Mouse (Mus musculus) left cerebral cortex, adult 18-20 months (tissue): ENCODE results near the gene Adamts4. TPM values are rescaled to one million over a fixed set of nuclear protein-coding genes. Genes with fewer than 3 reads are reported as not detected.

ENCODE experiments used
- DNase-seq, 2 experiments: peaks; one replicate each; pipeline ENCODE4 v3.0.0; 2021 to 2022; ENCODE audit warnings: low spot score in 2 of 2, mixed read lengths in 1 of 2
- total RNA-seq, 2 experiments: library from RNA; stranded (reverse); gene quantifications; 2 replicates each; pipeline ENCODE4 v1.2.3; 2021

The Adamts4 gene
- total RNA-seq, 2 experiments from 2014 or later, result 5.9 to 8.9 TPM

DNA sequence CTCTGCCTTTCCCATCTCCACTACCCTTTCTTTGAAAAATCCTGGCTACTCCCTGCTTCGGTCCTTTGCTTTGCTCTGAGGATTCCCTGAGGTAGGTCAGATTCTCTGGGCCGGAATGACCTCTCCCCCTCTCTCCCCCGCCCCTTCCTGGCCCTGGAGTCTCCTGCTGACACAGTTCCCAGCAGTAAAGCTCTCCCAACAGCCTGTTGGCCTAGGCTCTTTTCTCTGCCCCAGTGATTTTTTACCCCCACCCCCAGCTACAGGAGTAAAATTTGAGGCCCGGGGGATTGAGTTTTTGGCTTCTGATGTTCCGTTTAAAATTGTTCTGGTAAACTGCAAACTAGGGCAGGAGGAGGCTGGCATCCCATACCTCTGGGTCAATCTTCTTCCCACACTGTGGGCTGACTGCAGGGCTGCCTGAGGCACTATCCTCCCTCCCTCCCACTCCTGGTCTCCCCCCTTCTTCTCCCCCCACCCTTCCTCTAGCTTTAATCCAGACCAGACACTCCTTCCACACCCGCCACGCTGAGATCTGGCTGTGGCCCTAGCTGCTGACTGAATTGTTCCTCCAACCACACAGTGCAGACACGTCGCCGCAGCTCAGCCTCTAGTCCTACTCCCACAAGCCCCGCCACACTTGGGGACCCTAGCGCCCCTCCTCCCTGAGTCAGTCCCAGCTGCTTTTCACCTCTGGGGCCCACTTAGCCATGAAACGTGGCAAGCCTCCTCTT, 1.5 kb downstream of the Adamts4 start:
- DNase-seq, result no peak

- no peak for DNase-seq
Observed at GRCm38 (mm10) chr1:171252415-171252814, 2.2 kb downstream of the Adamts4 start.

- DNase-seq, result no peak
Observed at GRCm38 (mm10) chr1:171256095-171256818, 6.0 kb downstream of the Adamts4 start.

GRCm38 (mm10) chr1:171256937-171257548, 6.8 kb downstream of the Adamts4 start:
- DNase-seq, result peak; percentile 54 to 67

DNA sequence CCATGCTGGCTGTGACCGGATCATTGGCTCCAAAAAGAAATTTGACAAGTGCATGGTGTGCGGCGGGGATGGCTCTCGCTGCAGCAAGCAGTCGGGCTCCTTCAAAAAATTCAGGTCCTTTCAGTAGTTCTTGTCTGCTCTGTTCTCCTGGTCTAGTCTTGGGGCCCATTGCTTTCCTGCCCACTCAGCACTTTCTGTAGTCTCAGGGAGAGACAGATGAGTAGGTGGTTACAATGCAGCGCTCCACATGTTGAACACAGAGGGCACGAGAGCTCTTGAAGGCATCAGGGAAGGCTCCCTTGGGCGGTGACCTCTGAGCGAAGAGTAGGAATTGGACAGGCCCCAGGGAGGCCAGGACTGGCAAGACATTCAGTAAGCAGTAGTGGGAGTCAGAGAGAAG, 7.6 kb downstream of the Adamts4 start:
- DNase-seq, result no peak

- no peak for DNase-seq
Observed at GRCm38 (mm10) chr1:171258921-171259320, 8.7 kb downstream of the Adamts4 start.

DNA sequence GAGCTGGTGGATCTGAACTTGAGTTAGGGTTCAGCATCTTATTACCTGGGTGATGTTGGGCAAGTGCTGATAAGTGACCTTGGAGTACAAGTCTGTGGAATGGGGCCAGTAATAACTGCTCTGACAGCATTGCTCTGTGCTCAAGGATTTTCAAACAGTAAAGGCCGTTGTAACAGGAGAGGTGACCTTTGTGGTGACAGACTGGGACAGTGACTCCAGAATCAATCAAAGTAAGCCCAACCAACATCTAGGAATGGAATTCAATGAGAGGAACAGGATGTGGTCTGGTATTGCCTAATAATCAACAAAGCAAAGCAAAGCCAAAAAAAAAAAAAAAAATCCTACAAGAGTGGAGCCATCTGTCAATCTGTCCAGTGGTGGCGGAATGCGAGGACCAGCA, 10.1 kb downstream of the Adamts4 start:
- no peak for DNase-seq

DNA sequence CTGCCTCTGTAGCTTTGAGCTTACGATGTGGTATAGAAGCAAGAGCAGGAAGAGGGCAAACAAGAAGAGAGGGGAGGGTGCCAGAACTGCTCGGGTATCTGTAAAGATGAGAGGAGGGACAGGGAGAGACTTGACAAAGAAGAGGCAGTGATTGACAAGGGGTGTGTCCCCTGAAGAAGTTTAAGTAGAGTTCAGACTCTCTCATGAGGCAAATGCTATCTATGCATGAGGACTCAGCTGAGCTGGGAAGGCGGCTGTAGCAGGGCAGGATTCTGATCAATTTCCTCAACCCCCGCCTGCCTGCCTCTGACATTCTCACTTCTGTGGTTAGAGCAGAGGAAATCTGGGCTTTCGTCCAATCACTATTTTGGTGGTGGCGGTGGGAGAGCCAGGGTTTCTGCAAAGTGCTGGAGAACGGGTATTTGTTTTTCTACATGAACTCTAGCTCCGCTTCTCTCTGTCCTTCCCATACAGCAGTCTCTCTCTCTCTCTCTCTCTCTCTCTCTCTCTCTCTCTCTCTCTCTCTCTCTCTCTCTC, 12.4 kb downstream of the Adamts4 start:
- DNase-seq, result peak; percentile 74 to 86

GRCm38 (mm10) chr1:171263185-171263611, 13.0 kb downstream of the Adamts4 start:
- no peak for DNase-seq

DNA sequence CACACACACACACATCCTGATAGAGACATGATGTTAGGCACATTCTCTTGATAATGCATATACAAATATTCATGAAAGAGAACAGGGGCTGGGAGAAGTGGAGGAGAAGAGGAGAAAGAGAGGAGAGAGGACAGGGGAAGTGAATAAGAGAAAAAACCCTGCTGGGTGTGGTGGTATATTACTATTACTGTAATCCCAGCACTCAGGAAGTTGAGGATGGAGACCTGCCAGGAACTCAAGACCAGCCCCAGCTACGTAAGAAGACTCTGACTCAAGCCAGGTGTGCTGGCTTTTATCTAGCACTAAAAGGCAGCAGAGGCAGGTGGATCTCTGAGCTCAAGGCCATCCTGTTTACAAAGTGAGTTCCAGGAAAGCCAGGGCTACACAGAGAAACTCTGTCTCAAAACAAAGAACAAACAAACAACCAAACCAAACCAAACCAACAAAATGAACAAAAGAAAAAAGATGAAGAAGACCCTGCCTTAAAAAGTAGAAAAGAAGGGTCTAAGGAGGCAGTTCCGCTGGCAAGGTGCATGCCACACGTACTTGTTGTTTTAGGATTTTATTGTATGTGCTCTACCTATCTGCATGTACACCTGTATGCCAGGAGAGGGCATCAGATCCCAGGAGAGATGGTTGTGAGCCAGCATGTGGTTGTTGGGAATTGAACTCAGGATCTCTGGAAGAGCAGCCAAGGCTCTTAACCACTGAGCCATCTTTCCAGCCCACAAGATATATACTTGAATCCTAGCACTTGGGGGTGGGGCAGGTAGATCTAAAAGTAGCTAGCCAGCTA, 13.6 kb downstream of the Adamts4 start:
- no peak for DNase-seq

- no peak for DNase-seq
Observed at GRCm38 (mm10) chr1:171265971-171266744, 15.9 kb downstream of the Adamts4 start.

GRCm38 (mm10) chr1:171268341-171268740, 18.1 kb downstream of the Adamts4 start:
- DNase-seq, result no peak

DNA sequence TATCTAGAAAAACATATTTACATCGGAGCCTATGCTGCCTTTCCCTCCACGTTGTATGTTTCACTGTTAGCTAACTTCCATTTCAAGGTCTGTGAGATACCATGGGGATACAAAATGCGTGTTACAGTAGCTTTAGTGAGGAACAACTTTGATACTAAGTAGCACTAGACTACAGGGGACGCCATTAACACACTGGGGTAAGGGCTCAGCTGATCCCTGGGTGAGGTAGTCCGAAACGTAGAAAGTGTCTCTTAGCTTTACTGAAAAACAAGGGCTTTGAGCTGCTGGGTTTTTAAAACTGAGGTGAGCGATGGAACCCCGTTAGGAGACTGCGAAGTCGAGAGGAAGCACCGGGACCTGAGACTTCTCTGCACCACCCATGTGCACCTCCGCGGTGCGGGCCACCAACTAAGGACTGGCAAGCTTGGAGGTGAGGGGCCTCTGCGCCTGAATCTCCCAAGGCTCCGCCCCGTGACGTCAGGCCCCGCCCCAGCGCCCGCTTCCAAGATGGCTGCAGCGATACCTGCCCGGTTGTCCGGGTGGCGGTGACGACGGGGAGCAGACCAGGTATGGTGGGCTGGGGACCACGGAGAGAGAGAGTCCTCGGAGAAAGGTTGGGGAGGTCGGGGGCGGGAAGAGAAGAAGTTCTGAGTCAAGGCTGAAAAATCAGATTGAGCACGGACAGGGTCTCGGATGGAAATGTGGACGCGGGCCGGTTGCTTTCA, 19.8 kb downstream of the Adamts4 start, which contains the start of gene B4galt3:
B4galt3 (plus strand) TSS at position 481 of the 725 bp plus-strand sequence.
- peak; percentile 96 to 98 for DNase-seq

GRCm38 (mm10) chr1:171270573-171270900, 20.3 kb downstream of the Adamts4 start:
- no peak for DNase-seq

DNA sequence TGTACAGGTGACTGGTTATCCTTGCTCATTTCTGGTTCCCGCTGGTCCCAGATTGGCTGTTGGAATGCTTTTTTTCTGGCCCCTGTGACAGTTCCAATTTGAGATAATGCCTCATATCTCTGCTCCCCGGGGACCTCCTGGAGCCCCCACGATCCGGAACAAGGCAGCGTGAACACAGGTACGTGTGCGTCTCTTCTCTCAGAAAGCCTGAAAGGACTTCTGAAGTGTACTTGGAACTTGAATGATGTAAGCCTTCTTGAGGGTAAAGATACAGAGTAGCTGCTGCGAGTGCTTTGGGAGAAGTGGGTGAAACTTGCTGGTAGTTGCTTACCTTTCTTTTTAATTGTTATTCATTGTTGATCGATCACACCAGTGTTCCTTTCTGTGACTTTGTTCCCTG, 21.0 kb downstream of the Adamts4 start:
- DNase-seq, result no peak

DNA sequence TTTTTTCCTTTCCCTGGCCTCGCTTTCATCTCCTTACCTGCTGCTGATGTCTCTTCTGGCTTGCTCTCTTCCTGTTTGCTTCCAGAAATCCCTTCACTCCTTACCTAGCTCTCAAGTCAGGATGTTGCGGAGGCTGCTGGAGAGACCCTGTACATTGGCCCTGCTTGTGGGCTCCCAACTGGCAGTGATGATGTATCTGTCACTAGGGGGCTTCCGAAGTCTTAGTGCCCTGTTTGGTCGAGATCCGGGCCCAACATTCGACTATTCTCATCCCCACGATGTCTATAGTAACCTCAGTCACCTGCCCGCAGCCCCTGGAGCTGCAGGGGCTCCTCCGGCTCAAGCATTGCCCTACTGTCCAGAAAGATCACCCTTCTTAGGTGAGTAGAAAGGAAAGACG, 21.4 kb downstream of the Adamts4 start:
- DNase-seq, result no peak

DNA sequence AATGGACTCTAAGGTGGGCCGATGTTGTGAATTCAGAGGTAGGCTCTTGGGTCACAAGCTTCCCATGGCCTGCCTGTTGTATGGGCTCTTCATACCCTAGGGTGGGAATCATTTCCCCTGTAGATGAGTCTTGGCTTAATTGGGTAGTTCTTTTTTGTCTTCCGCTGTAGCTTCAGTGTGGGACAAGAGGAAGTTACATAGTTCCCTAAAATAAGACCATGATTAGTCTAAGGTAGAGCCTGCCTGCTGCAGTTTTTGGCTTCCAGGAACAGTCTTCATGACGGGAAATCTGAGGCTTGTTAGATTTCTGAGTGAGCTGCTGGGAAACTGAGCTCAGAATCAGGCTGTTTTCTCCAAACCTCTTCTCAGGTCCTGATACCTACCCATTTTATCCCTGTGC, 21.9 kb downstream of the Adamts4 start:
- DNase-seq, result no peak

DNA sequence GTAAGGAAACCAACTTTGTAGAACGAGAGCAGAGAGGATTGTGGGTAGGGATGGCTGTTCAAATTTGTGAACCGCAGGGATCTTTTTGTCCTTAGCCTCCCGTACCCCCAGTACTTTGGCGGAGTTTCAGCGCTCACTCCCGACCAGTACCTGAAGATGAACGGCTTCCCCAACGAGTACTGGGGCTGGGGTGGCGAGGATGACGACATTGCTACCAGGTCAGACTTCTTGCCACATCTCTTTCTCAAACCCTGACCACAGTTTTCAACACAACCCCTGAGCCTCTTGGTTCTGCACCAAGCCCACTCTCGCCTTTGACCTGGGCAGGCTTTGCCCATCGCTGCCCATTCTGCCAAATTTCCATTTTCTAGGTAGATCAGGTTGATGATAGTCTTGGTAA, 23.9 kb downstream of the Adamts4 start:
- no peak for DNase-seq

- DNase-seq, result no peak
Observed at GRCm38 (mm10) chr1:171275144-171275734, 25.0 kb downstream of the Adamts4 start.
